Mouse (Mus musculus) G1E (cell line): ENCODE data around the gene Snrnp25. TPM values are rescaled to one million over a fixed set of nuclear protein-coding genes. Genes with fewer than 3 reads are reported as not detected.

Experiments
- ATAC-seq: 2 replicates; pipeline ENCODE4 v1.8.0; 2016; ENCODE audit warnings: mild to moderate bottlenecking; ENCODE audit not compliant: insufficient number of reproducible peaks, poor library complexity, low FRiP score, severe bottlenecking; ENCODE audit errors: extremely low read depth
- DNase-seq: peaks from one replicate; pipeline ENCODE4 v3.0.0; 2012; ENCODE audit warnings: low spot score
- H3K27me3 ChIP-seq: 2 replicates; pipeline ENCODE4 v1.6.1; 2012; ENCODE audit warnings: mild to moderate bottlenecking, low read length, inconsistent platforms; ENCODE audit not compliant: insufficient read depth
- H3K36me3 ChIP-seq: replicated peaks from 2 replicates; pipeline ENCODE3; 2012; ENCODE audit warnings: mild to moderate bottlenecking, inconsistent platforms
- H3K4me1 ChIP-seq: 2 replicates; pipeline ENCODE4 v1.6.1; 2012; ENCODE audit warnings: low read depth, low read length, inconsistent platforms, mixed read lengths; ENCODE audit not compliant: insufficient read depth
- H3K4me3 ChIP-seq: 2 replicates; pipeline ENCODE4 v1.5.1; 2012; ENCODE audit warnings: low read depth, mild to moderate bottlenecking, inconsistent platforms, low read length, moderate library complexity, mixed read lengths
- H3K9me3 ChIP-seq: replicated peaks from 2 replicates; pipeline ENCODE4 v1.6.1; 2012; ENCODE audit warnings: inconsistent platforms
- CTCF ChIP-seq: IDR thresholded peaks from 2 replicates; pipeline ENCODE4 v1.5.1; 2012; ENCODE audit warnings: low read depth, low read length, inconsistent platforms, mixed read lengths
- GATA1 ChIP-seq: IDR thresholded peaks from 2 replicates; pipeline ENCODE4 v1.6.1; 2012; ENCODE audit warnings: borderline replicate concordance, low read length, inconsistent platforms, mixed read lengths
- GATA2 ChIP-seq: IDR thresholded peaks from 2 replicates; pipeline ENCODE4 v1.6.1; 2012; ENCODE audit warnings: low read depth, low read length, inconsistent platforms, borderline replicate concordance
- POLR2AphosphoS5 ChIP-seq: IDR thresholded peaks from 2 replicates; pipeline ENCODE4 v1.6.1; 2012; ENCODE audit warnings: low read depth, low read length, inconsistent platforms; ENCODE audit not compliant: insufficient replicate concordance
- TAL1 ChIP-seq: conservative IDR thresholded peaks from 2 replicates; pipeline ENCODE4 v1.6.1; 2012; ENCODE audit warnings: low read depth, low read length, inconsistent platforms, mixed read lengths
- polyA plus RNA-seq: library from polyadenylated mRNA; stranded (reverse); fragments of >175 nt; gene quantifications from 2 replicates; pipeline ENCODE4 v1.2.3, GENCODE M21; 2012
- total RNA-seq, 2 experiments: library from RNA; stranded (forward) in 1 of 2; stranded (reverse) in 1 of 2; fragments of 200-1000 nt in 1 of 2; fragments of >200 nt in 1 of 2; fragmentation: Nextera tagmentation in 1 of 2; gene quantifications; 2 replicates each; pipeline ENCODE4 v1.2.3; 2014 to 2017

Gene Snrnp25
- total and polyA plus RNA-seq, 3 experiments: 9.2 to 68.7 (median 65.6) TPM

DNA sequence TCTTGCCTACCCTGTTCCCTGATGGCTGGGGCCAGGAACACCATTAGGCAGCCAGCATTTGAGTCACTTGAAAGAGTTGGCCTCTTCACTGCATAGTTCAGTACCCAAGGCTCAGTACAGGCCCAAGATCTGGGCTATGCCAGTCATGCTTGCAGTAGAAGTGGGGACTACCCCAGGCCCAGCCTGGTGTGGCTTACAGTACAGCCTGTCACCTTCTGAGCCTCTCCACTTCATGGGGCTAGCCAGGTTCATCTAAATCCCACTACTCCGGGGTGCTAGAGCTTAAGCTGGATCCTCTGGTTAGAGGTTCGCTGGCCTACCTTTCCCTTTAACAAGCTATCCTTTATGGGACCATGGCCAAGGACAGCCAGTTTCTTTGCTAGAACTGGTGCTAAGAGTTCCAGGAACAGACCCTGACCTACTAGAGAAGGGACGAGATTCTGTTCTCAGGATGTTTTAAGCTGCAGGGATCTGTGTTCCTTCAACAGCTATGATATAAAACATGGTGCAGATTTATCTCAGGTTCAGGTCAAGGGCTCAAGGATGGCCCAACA, 23.2 kb downstream of the Snrnp25 start:
- DNase-seq (no peak), ATAC-seq (no peak)
- Histone ChIP-seq H3K9me3 (no peaks in the 10 kb centered on the region; the same call in 1 of the 2 replicates), H3K27me3 (peaks cover 17% of the 10 kb centered on the region), H3K4me1 (peaks cover 62% of the 10 kb centered on the region), H3K36me3 (peaks cover 61% of the 10 kb centered on the region), H3K4me3 (no peak overlapping the region)
- no peak for TF ChIP-seq CTCF
- TF ChIP-seq GATA1: no peak
- TF ChIP-seq POLR2AphosphoS5: no peak
- TF ChIP-seq TAL1: no peak
- TF ChIP-seq GATA2: no peak

DNA sequence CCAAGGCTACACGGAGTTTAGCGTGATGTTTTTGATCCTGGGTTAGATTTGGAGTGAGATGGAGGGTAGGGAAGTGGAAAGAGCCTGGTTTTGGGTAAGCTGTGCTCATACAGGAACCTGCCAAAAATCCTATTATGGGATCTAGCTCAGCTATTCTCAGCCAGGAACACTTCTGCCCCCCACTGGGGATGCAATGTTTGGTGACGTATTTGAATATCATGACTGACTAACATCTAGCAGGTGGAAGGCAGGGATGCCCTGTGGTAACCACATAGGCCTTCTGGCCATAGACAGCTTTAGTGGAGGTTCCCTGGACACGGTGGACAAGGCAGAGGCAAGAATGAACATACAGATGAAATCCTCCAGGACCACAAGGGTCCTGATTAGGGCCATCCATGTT, 25.0 kb downstream of the Snrnp25 start:
- TF ChIP-seq CTCF (no peak), POLR2AphosphoS5 (no peak), TAL1 (no peak), GATA1 (no peak), GATA2 (no peak)
- Histone ChIP-seq H3K4me3 (no peak overlapping the region), H3K9me3 (no peaks in the 10 kb centered on the region), H3K36me3 (peaks cover 79% of the 10 kb centered on the region), H3K4me1 (peaks cover 51% of the 10 kb centered on the region), H3K27me3 (peaks cover 2% of the 10 kb centered on the region; the same call in 1 of the 2 replicates)
- DNase-seq (no peak), ATAC-seq (no peak)

DNA sequence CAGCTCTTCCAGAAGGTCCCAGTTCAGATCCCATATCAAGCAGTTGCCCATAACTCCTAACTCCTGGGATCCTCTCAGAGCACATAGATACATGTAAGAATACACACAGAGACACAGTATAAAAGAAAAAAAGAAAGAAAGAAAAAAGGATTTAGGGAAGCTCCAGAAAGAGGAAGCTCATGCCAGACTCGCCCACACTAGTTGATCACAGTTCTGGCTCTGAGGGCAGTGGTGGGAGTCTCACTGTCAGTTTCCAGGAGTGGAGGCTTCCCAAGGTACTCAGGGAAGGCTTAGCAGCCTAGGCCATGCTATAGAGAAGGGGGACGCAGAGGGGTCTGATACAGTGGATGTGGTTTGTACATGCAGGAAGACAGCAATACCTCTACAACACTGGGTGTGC, 25.9 kb downstream of the Snrnp25 start:
- ATAC-seq: no peak
- Histone ChIP-seq H3K27me3 (no peaks in the 10 kb centered on the region), H3K4me1 (peaks cover 42% of the 10 kb centered on the region), H3K36me3 (peaks cover 88% of the 10 kb centered on the region), H3K4me3 (no peak overlapping the region), H3K9me3 (no peaks in the 10 kb centered on the region)
- no peak for TF ChIP-seq TAL1
- no peak for TF ChIP-seq POLR2AphosphoS5
- no peak for TF ChIP-seq GATA1
- no peak for TF ChIP-seq CTCF
- TF ChIP-seq GATA2: no peak
- no peak for DNase-seq

DNA sequence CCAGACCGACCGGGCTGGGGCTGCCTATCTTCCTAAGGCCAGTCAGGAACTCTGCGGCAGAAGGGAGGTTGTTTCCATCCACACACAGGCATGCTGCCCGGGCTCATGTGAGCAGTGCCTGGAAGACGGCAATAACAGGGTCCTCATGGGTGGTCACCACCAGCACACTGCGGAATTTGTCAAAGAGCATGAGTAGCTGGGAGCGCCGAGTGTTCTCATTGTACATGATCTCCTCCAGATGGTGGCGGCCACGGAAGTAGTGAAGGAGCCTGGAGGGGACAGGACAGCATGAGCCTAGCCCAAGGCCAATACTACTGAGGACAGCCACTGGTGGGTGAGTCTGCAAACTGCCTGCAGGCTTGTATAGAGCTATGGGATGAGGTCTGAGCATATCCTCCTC, 27.6 kb downstream of the Snrnp25 start:
- H3K9me3 ChIP-seq: no peaks in the 10 kb centered on the region
- peaks cover 30% of the 10 kb centered on the region for H3K4me1 ChIP-seq
- no peak for TF ChIP-seq POLR2AphosphoS5
- no peak overlapping the region for H3K4me3 ChIP-seq
- peaks cover 100% of the 10 kb centered on the region for H3K36me3 ChIP-seq
- no peaks in the 10 kb centered on the region for H3K27me3 ChIP-seq
- DNase-seq (no peak), ATAC-seq (no peak)

DNA sequence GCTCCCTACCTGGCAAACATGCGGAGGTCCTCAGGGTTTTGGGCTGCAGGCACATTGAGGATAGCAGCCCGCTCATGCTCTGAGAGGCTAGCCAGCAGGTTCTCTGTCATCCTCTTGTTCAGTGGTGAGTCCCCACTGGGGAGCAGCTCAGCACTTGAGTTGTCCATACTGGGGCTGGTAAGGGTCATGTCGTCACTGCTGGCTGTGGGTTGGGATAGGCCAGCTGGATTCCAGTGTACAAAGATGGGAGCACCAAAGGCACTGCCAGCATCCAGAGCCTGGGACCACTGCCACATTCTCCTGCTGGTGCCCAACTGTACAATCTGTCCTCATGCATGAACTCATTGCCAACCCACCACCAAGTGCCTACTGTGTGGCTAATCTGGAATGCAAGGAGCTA, 28.7 kb downstream of the Snrnp25 start:
- TF ChIP-seq GATA1: no peak
- TF ChIP-seq TAL1: no peak
- peaks cover 100% of the 10 kb centered on the region for H3K36me3 ChIP-seq
- no peaks in the 10 kb centered on the region for H3K27me3 ChIP-seq
- H3K9me3 ChIP-seq: no peaks in the 10 kb centered on the region
- no peak overlapping the region for H3K4me3 ChIP-seq
- peaks cover 31% of the 10 kb centered on the region for H3K4me1 ChIP-seq
- ATAC-seq: no peak
- DNase-seq: no peak

DNA sequence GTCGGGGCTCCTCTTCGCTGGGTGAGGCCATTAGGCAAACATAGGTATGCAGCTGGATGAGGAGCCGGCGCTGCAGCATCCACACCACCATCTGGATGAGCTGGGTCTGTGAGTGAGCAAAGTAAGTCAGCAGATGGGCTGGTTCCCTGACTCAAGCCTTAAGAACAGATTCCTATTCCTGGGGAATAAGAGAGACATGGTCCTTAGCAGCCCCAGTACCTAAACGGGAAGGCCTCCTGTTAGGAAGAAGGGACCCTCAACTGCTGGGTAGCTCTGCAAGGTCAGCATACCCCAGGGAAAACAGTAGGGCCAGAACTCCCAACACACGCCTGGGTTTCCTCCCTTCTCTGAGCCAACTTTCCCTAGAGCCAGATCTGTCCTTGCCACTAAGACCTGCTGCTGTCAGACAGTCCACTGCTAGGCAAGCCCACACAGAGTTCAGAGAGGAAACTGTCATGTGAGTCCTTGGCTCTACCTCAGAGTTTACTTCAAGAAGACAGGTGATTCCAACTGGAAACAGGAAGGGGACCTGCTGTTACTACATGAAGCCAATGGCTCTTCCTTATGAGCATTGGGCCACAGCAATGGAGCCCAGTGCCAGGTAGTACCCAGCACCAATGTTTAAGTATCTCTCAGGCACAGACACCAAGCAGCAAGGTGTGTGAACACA, 29.7 kb downstream of the Snrnp25 start:
- ATAC-seq (no peak), DNase-seq (no peak)
- TF ChIP-seq POLR2AphosphoS5 (no peak), GATA2 (no peak), CTCF (no peak), TAL1 (no peak), GATA1 (no peak)
- Histone ChIP-seq H3K36me3 (peaks cover 99% of the 10 kb centered on the region), H3K27me3 (no peaks in the 10 kb centered on the region), H3K9me3 (no peaks in the 10 kb centered on the region), H3K4me1 (peaks cover 36% of the 10 kb centered on the region), H3K4me3 (no peak overlapping the region)

DNA sequence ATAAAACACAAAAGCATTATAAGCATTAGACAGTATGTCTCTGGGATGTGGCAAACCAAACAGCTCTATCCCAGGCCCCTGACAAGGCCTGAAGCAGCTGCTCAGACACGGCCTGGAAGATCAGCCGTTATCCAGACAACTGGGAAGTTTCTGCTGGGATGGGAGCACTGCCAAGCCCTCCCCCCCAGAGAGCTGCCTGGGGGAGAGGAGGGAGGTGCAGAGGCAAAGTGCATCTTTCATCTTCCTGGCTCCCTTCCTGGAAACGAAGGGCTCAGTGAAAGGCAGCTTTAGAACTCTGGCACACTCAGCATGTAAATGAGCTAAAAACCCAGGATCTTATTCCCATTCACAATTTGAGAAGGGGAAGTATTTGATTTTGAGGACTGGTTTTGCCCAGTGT, 30.4 kb downstream of the Snrnp25 start:
- Histone ChIP-seq H3K36me3 (peaks cover 99% of the 10 kb centered on the region), H3K4me1 (peaks cover 31% of the 10 kb centered on the region), H3K27me3 (no peaks in the 10 kb centered on the region), H3K4me3 (no peak overlapping the region), H3K9me3 (no peaks in the 10 kb centered on the region)
- DNase-seq (no peak), ATAC-seq (no peak)
- TF ChIP-seq GATA2 (no peak), POLR2AphosphoS5 (no peak), CTCF (no peak), GATA1 (no peak), TAL1 (no peak)
